Mouse (Mus musculus): ENCODE data around the gene Ifnab. TPM values are rescaled to one million over a fixed set of nuclear protein-coding genes. Genes with fewer than 3 reads are reported as not detected.
A peak's percentile ranks its signal among the peaks of the same experiment; 100 is the strongest.

Ifnab gene
- total and polyA plus RNA-seq, 3 experiments, result not detected

DNA sequence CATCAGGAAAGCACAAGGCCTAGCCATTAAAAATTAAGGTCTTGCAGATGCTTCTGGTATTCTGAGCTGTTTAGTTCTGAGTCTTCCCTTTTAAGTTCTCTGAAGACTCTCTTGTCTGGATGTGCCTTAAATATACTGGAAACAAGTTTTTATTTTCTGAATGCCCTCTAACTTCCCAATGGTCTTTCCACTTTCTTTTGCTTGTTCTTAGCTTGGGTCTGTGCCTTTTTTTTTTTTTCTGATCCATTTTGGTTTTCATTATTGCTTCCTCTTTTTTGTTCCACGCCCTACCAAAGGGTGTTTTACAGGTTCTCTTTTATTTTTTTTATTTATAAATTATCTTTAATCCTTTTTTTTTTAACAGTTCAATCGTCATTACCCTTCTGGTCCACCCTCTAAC lies 46.8 kb downstream of the Ifnab start, which contains the start of gene Ifna13:
Gene Ifna13, minus strand, starts transcription at position 101 of the 400 bp plus-strand sequence.
- peak; percentile 24 for DNase-seq (ENCODE audit: low read depth, low spot score)
- no peaks in the 10 kb centered on the region for H3K36me3 ChIP-seq (ENCODE audit: control insufficient read depth in 1 of 2, insufficient read depth in 2 of 2, low read length in 2 of 2)
- no peak within 1 kb of the TSS for H3K9ac ChIP-seq (ENCODE audit: control insufficient read depth, low read depth, low read length, poor library complexity, severe bottlenecking)
- H3K4me1 ChIP-seq (ENCODE audit: control insufficient read depth in 1 of 2, insufficient read depth in 2 of 2, low read length in 2 of 2), result no peaks in the 10 kb centered on the region
- H3K79me2 ChIP-seq (ENCODE audit: control insufficient read depth, insufficient read depth, low read length, poor library complexity), result no peaks in the 10 kb centered on the region
- H3K27me3 ChIP-seq (ENCODE audit: control insufficient read depth in 1 of 2, insufficient read depth in 2 of 2, low read length in 2 of 2), result no peaks in the 10 kb centered on the region
- no peaks in the 10 kb centered on the region for H3K9me3 ChIP-seq (replicated peaks; ENCODE audit: insufficient read depth, low read length)
- no peak within 1 kb of the TSS for H3K27ac ChIP-seq (ENCODE audit: control insufficient read depth, low read depth, low read length)
- no peak within 1 kb of the TSS for H3K4me3 ChIP-seq (ENCODE audit: control insufficient read depth in 1 of 2, insufficient read depth in 1 of 2, low read depth in 2 of 2, low read length in 2 of 2)
- TF ChIP-seq TBP (IDR thresholded peaks at IDR 0.05; ENCODE audit: low read depth, low read length) (no peak), MYC (IDR thresholded peaks at IDR 0.05; ENCODE audit: low read depth, low read length) (no peak), CTCF (IDR thresholded peaks at IDR 0.05 in 2 of 3, conservative IDR thresholded peaks at IDR 0.05 in 1 of 3; ENCODE audit: control insufficient read depth in 1 of 3, insufficient read depth in 1 of 3, low read depth in 2 of 3, low read length in 3 of 3, poor library complexity in 1 of 3, severe bottlenecking in 1 of 3) (no peak), ETS1 (IDR thresholded peaks at IDR 0.05; ENCODE audit: low read depth, low read length) (no peak), ZNF384 (IDR thresholded peaks at IDR 0.05; ENCODE audit: low read depth, low read length) (peak; percentile 81), POLR2AphosphoS2 (IDR thresholded peaks at IDR 0.05; ENCODE audit: low read length) (no peak), SIN3A (IDR thresholded peaks at IDR 0.05; ENCODE audit: low read length) (no peak)

DNA sequence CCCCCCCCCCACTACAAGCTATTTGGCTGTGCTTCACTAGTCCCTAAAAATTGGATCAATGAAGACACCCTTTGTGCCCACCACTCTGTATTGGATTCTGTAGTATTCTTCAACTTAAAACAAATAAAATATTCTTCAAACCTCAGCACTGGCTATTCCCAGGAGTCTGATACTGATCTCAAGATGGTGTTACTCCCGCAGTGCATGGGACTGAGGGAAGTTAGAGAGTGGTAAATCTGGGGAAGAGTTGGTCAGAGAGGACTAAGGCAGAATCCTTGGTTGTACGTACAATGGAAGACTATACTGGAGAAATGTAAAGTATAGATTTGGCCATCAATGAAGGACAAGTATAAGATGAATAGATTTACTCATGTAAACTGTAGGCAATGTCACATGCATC lies 48.6 kb downstream of the Ifnab start:
- no peak overlapping the region for H3K9ac ChIP-seq (ENCODE audit: control insufficient read depth, low read depth, low read length, poor library complexity, severe bottlenecking)
- H3K9me3 ChIP-seq (replicated peaks; ENCODE audit: insufficient read depth, low read length), result no peaks in the 10 kb centered on the region
- TF ChIP-seq RCOR1 (IDR thresholded peaks at IDR 0.05; ENCODE audit: low read depth, low read length), result peak; percentile 55; the same call in 1 of the 2 replicates
- TF ChIP-seq MXI1 (IDR thresholded peaks at IDR 0.05; ENCODE audit: low read depth, low read length), result no peak
- H3K79me2 ChIP-seq (ENCODE audit: control insufficient read depth, insufficient read depth, low read length, poor library complexity), result no peaks in the 10 kb centered on the region
- no peaks in the 10 kb centered on the region for H3K4me1 ChIP-seq (ENCODE audit: control insufficient read depth in 1 of 2, insufficient read depth in 2 of 2, low read length in 2 of 2)
- no peaks in the 10 kb centered on the region for H3K36me3 ChIP-seq (ENCODE audit: control insufficient read depth in 1 of 2, insufficient read depth in 2 of 2, low read length in 2 of 2)
- DNase-seq (ENCODE audit: low read depth, low spot score), result peak; percentile 63
- no peak overlapping the region for H3K27ac ChIP-seq (ENCODE audit: control insufficient read depth, low read depth, low read length)
- no peaks in the 10 kb centered on the region; a peak in 1 of 4 replicates for H3K27me3 ChIP-seq (ENCODE audit: control insufficient read depth in 1 of 2, insufficient read depth in 2 of 2, low read length in 2 of 2)
- H3K4me3 ChIP-seq (ENCODE audit: control insufficient read depth in 1 of 2, insufficient read depth in 1 of 2, low read depth in 2 of 2, low read length in 2 of 2), result no peak overlapping the region

DNA sequence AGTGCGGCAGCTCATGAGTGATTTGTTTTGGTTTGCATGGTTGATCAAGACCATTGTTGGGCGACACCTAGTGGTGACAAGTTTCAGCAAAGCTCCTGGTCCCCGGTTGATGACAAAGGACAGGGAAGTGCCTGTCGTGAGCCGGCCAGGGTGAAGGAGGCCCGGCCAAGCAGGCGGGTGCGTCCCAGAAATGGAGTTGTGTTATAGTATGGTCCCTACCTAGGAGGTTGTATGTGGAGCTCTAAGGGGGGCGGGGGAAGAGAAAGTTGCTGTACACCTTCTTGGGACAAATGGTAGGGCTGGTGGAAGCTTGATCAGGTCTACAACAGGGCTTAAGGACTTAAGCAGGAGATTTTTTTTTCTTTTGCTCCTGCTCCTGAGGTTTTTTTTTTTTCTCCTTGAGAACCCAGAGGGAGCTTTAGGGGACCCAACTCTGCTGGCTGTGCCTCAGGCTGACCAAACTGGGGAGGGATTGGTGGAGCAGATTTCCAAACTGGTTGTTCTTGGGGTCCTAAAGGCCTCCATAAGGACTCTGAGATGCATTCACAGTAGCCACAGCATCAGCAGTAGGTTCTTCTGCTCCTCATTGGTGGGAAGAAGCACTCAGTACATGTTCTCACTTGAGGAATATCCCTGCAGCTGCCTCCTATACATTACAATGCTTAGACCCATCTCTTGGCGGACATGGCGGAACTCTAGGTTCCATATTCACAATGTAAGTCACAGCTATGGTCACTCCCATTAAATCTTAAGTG lies 49.9 kb downstream of the Ifnab start:
- Histone ChIP-seq H3K27me3 (ENCODE audit: control insufficient read depth in 1 of 2, insufficient read depth in 2 of 2, low read length in 2 of 2) (no peaks in the 10 kb centered on the region; a peak in 1 of 4 replicates), H3K79me2 (ENCODE audit: control insufficient read depth, insufficient read depth, low read length, poor library complexity) (no peaks in the 10 kb centered on the region), H3K4me3 (ENCODE audit: control insufficient read depth in 1 of 2, insufficient read depth in 1 of 2, low read depth in 2 of 2, low read length in 2 of 2) (peak overlapping the region; percentile 65 to 71), H3K4me1 (ENCODE audit: control insufficient read depth in 1 of 2, insufficient read depth in 2 of 2, low read length in 2 of 2) (no peaks in the 10 kb centered on the region), H3K9ac (ENCODE audit: control insufficient read depth, low read depth, low read length, poor library complexity, severe bottlenecking) (no peak overlapping the region), H3K27ac (ENCODE audit: control insufficient read depth, low read depth, low read length) (no peak overlapping the region), H3K36me3 (ENCODE audit: control insufficient read depth in 1 of 2, insufficient read depth in 2 of 2, low read length in 2 of 2) (no peaks in the 10 kb centered on the region), H3K9me3 (replicated peaks; ENCODE audit: insufficient read depth, low read length) (no peaks in the 10 kb centered on the region)
- DNase-seq (ENCODE audit: low read depth, low spot score), result peak; percentile 99
- TF ChIP-seq MAX (IDR thresholded peaks at IDR 0.05; ENCODE audit: low read length) (no peak), ZNF384 (IDR thresholded peaks at IDR 0.05; ENCODE audit: low read depth, low read length) (peak; percentile 94), MXI1 (IDR thresholded peaks at IDR 0.05; ENCODE audit: low read depth, low read length) (no peak), ZMIZ1 (IDR thresholded peaks at IDR 0.05; ENCODE audit: low read depth, low read length) (no peak), BHLHE40 (IDR thresholded peaks at IDR 0.05; ENCODE audit: borderline replicate concordance, low read depth, low read length) (0 out of 2 replicates have a peak, but pooled peaks have one; percentile 6), HCFC1 (IDR thresholded peaks at IDR 0.05; ENCODE audit: low read depth, low read length) (peak; percentile 41; the same call in 1 of the 2 replicates), SIN3A (IDR thresholded peaks at IDR 0.05; ENCODE audit: low read length) (peak; percentile 64; the same call in 1 of the 2 replicates), TBP (IDR thresholded peaks at IDR 0.05; ENCODE audit: low read depth, low read length) (peak; percentile 100), ZKSCAN1 (IDR thresholded peaks at IDR 0.05; ENCODE audit: low read depth, low read length) (no peak), SMC3 (IDR thresholded peaks at IDR 0.05; ENCODE audit: low read depth, low read length) (peak; percentile 48), USF2 (IDR thresholded peaks at IDR 0.05; ENCODE audit: borderline replicate concordance in 1 of 2, insufficient read depth in 1 of 2, low read depth in 1 of 2, low read length in 2 of 2) (no peak), ELF1 (IDR thresholded peaks at IDR 0.05; ENCODE audit: low read depth, low read length) (no peak), POLR2AphosphoS2 (IDR thresholded peaks at IDR 0.05; ENCODE audit: low read length) (no peak), POLR2AphosphoS5 (IDR thresholded peaks at IDR 0.05; ENCODE audit: borderline replicate concordance, low read depth, low read length) (no peak), RAD21 (IDR thresholded peaks at IDR 0.05; ENCODE audit: low read depth, low read length) (peak; percentile 50), TAL1 (IDR thresholded peaks at IDR 0.05; ENCODE audit: low read length) (no peak), RCOR1 (IDR thresholded peaks at IDR 0.05; ENCODE audit: low read depth, low read length) (peak; percentile 59), MAZ (IDR thresholded peaks at IDR 0.05; ENCODE audit: low read depth, low read length) (peak; percentile 94), UBTF (IDR thresholded peaks at IDR 0.05; ENCODE audit: borderline replicate concordance, insufficient read depth, low read depth, low read length) (peak; percentile 100), CHD1 (IDR thresholded peaks at IDR 0.05; ENCODE audit: low read depth, low read length) (peak; percentile 64; the same call in 1 of the 2 replicates)
